ENCODE assay signal across 8 mouse cellular contexts in genomic region chr13:100843016-100843725, GRCm38 (mm10). TPM values are rescaled to one million over a fixed set of nuclear protein-coding genes. Genes with fewer than 3 reads are reported as not detected.
A peak's percentile ranks its signal among the peaks of the same experiment; 100 is the strongest.
DNase-seq lines count a peak whose midpoint lies in the region; ATAC-seq and TF ChIP-seq lines count a peak whose summit lies in the region.
"Had no signal": no experiment of that assay in that cellular context is flagged by ENCODE, and none has a peak within 500 bp of the region (broad histone marks: within the 10 kb centered on the region; RNA-seq: fewer than 3 reads in every experiment).

No protein-coding gene starts in this region.

- ATAC-seq in heart, postnatal 0 days (ENCODE audit: insufficient read depth, low read depth), result peak; percentile 58; the same call in 1 of the 2 replicates

- no peaks in the 10 kb centered on the region for H3K27me3 ChIP-seq in heart, postnatal 0 days (ENCODE audit: control insufficient read depth, insufficient read depth, low read length)
- H3K27me3 ChIP-seq in hindbrain, embryonic 10.5 days (ENCODE audit: insufficient read depth, poor library complexity, severe bottlenecking), result no peaks in the 10 kb centered on the region

- H3K27ac ChIP-seq in heart, postnatal 0 days (ENCODE audit: low read depth), result 0 out of 2 replicates have a peak overlapping the region, but pooled peaks have one; percentile 20
- H3K27ac ChIP-seq in hindbrain, embryonic 10.5 days, result no peak overlapping the region
- H3K27ac ChIP-seq: liver, embryonic 14.5 days had no signal

- 29% methylated on average over 7 of the region's 7 CpGs for WGBS in heart, postnatal 0 days
- WGBS in large intestine, adult 2 months, result 16% methylated on average over 7 of the region's 7 CpGs
- 86% methylated on average over 7 of the region's 7 CpGs for WGBS in hindbrain, embryonic 10.5 days

- TF ChIP-seq CTCF in heart, postnatal 0 days (IDR thresholded peaks at IDR 0.05; ENCODE audit: low read depth), result no peak

- H3K36me3 ChIP-seq in heart, postnatal 0 days (replicated peaks; ENCODE audit: control insufficient read depth, insufficient read depth, low read length), result no peaks in the 10 kb centered on the region
- no peaks in the 10 kb centered on the region for H3K36me3 ChIP-seq in hindbrain, embryonic 10.5 days

- no peak overlapping the region for H3K9ac ChIP-seq in heart, postnatal 0 days (replicated peaks; ENCODE audit: low read depth, low read length)
- H3K9ac ChIP-seq: liver, embryonic 14.5 days had no signal

- H3K9me3 ChIP-seq in heart, postnatal 0 days (replicated peaks; ENCODE audit: control insufficient read depth, low read length), result peaks cover 7% of the 10 kb centered on the region; the same call in 1 of the 2 replicates
- H3K9me3 ChIP-seq in hindbrain, embryonic 10.5 days, result 0 out of 2 replicates have a peak, but pooled peaks cover 4% of the 10 kb centered on the region

- peak; percentile 85 for DNase-seq in 416B (ENCODE audit: low read depth)
- peak; percentile 42 for DNase-seq in adrenal gland, adult 8-10 months
- DNase-seq in heart, postnatal 0 days (ENCODE audit: low spot score), result peak; percentile 45
- peak; percentile 62 for DNase-seq in large intestine, adult 2 months (ENCODE audit: low read depth, low spot score)
- DNase-seq in thymus, adult 18-20 months, result no peak
- no peak for DNase-seq in hindbrain, embryonic 10.5 days (ENCODE audit: low spot score)
- DNase-seq in spleen, adult 12 weeks (ENCODE audit: low spot score), result no peak

- H3K4me3 ChIP-seq in heart, postnatal 0 days (ENCODE audit: low read depth, low read length), result no peak overlapping the region
- no peak overlapping the region for H3K4me3 ChIP-seq in hindbrain, embryonic 10.5 days

- peaks cover 4% of the 10 kb centered on the region; the same call in 1 of the 2 replicates for H3K4me1 ChIP-seq in heart, postnatal 0 days (ENCODE audit: control insufficient read depth, insufficient read depth)
- 0 out of 2 replicates have a peak, but pooled peaks cover 2% of the 10 kb centered on the region for H3K4me1 ChIP-seq in hindbrain, embryonic 10.5 days (replicated peaks)

- no peak for TF ChIP-seq EP300 in heart, postnatal 0 days (IDR thresholded peaks at IDR 0.05; ENCODE audit: low read depth)

- H3K4me2 ChIP-seq in heart, postnatal 0 days (ENCODE audit: low read depth, low read length), result no peak overlapping the region

RNA-seq across cellular contexts. Expression of gene Slc30a5, which starts 9.9 kb away (rescaled TPM):
- total RNA-seq in adrenal gland, adult 8-10 months (2022), result 10 to 100 TPM; 42.6 to 47.9 (median 44.9) TPM
- total RNA-seq in heart, postnatal 0 days (2014; rRNA removed; ENCODE audit: low replicate concordance), result 41.1 and 46.0 TPM in 2 replicates
- polyA plus RNA-seq in heart, postnatal 0 days (2015; fragmentation: Nextera tagmentation; extraction: Ambion mirVana), result 21.1 and 23.7 TPM in 2 replicates
- 38.8 and 49.6 TPM in 2 replicates for polyA plus RNA-seq in large intestine, adult 2 months (2012; rRNA removed)
- polyA plus RNA-seq in hindbrain, embryonic 10.5 days (2016; fragmentation: Nextera tagmentation; extraction: Ambion mirVana), result 33.0 and 36.4 TPM in 2 replicates

RNA-seq across cellular contexts. Expression of gene Ccnb1, which starts 56.8 kb away (rescaled TPM):
- 1 to 10 TPM in 3 of 4 experiments, under 1 TPM in 1; 0.97 to 3.7 (median 2.3) TPM for total RNA-seq in adrenal gland, adult 8-10 months (2022)
- total RNA-seq in heart, postnatal 0 days (2014; rRNA removed; ENCODE audit: low replicate concordance), result 88.5 and 95.0 TPM in 2 replicates
- polyA plus RNA-seq in heart, postnatal 0 days (2015; fragmentation: Nextera tagmentation; extraction: Ambion mirVana), result 48.9 and 56.9 TPM in 2 replicates
- polyA plus RNA-seq in large intestine, adult 2 months (2012; rRNA removed), result 35.5 and 37.9 TPM in 2 replicates
- 321 and 434 TPM in 2 replicates for polyA plus RNA-seq in hindbrain, embryonic 10.5 days (2016; fragmentation: Nextera tagmentation; extraction: Ambion mirVana)

Comparison
In these comparisons a context has a peak if more than half of its experiments do, and no peak if none do; other contexts are left out.
1. DNase-seq: peak in 416B (single experiment), adrenal gland, adult 8-10 months (single experiment), heart, postnatal 0 days (single experiment) and large intestine, adult 2 months (single experiment); none in thymus, adult 18-20 months (0 of 2), hindbrain, embryonic 10.5 days (single experiment) and spleen, adult 12 weeks (single experiment).